Mouse (Mus musculus): Measurements from ENCODE around the gene Snx32.

- TF ChIP-seq CTCF (IDR thresholded peaks at IDR 0.05; ENCODE audit: low read depth) (peak; percentile 58), EP300 (IDR thresholded peaks at IDR 0.05; ENCODE audit: low read depth) (peak; percentile 85)
Observed at GRCm38 (mm10) chr19:5510031-5511026, at the start of gene Snx32.
